Mouse (Mus musculus) stomach, embryonic 16.5 days (tissue): ENCODE data around the gene Otud6a. TPM values are rescaled to one million over a fixed set of nuclear protein-coding genes. Genes with fewer than 3 reads are reported as not detected.

Experiments used
- ATAC-seq: fragments of 200-750 bp; cut with Nextera tagmentation; 2 replicates; pipeline ENCODE4 v1.8.0; 2017; ENCODE audit warnings: moderate number of reproducible peaks, moderate TSS enrichment; ENCODE audit not compliant: insufficient read depth, low FRiP score
- H3K27ac ChIP-seq: fragments of 300-500 bp; sonication (generic); 2 replicates; pipeline ENCODE4 v1.5.1; 2014; ENCODE audit warnings: low read length
- H3K27me3 ChIP-seq: fragments of 300-500 bp; sonication (generic); 2 replicates; pipeline ENCODE4 v1.6.1; 2014; ENCODE audit warnings: low read length, control low read depth, mixed read lengths; ENCODE audit not compliant: control insufficient read depth, insufficient read depth
- H3K36me3 ChIP-seq: fragments of 300-500 bp; sonication (generic); 2 replicates; pipeline ENCODE4 v1.6.1; 2014; ENCODE audit warnings: low read length; ENCODE audit not compliant: control insufficient read depth, insufficient read depth
- H3K4me1 ChIP-seq: fragments of 300-500 bp; sonication (generic); 2 replicates; pipeline ENCODE4 v1.6.1; 2014; ENCODE audit warnings: low read length, control low read depth, mixed read lengths; ENCODE audit not compliant: control insufficient read depth, insufficient read depth
- H3K4me2 ChIP-seq: fragments of 300-500 bp; sonication (generic); 2 replicates; pipeline ENCODE4 v1.6.1; 2014; ENCODE audit warnings: low read depth, low read length, mixed read lengths
- H3K4me3 ChIP-seq: fragments of 300-500 bp; sonication (generic); replicated peaks from 2 replicates; pipeline ENCODE4 v1.5.1; 2014; ENCODE audit warnings: mild to moderate bottlenecking, low read length
- H3K9ac ChIP-seq: fragments of 300-500 bp; sonication (generic); 2 replicates; pipeline ENCODE4 v1.6.1; 2014; ENCODE audit warnings: low read length
- H3K9me3 ChIP-seq: fragments of 300-500 bp; sonication (generic); replicated peaks from 2 replicates; pipeline ENCODE4 v1.6.1; 2016; ENCODE audit warnings: low read length, control low read depth; ENCODE audit not compliant: control insufficient read depth
- WGBS: fragments of 180-500 bp; shearing (Covaris S2); extraction: QIAGEN DNeasy Blood & Tissue Kit; methylation state at CpG from one replicate; pipeline ENCODE4 v1.1.7; 2014; 5-methylcytosine and 5-hydroxymethylcytosine counted together
- polyA plus RNA-seq: library from polyadenylated mRNA; unstranded; fragments of >200 nt; fragmentation: Nextera tagmentation; extraction: Ambion mirVana; gene quantifications from 2 replicates; pipeline ENCODE4 v1.2.1, GENCODE M21; 2015

Otud6a gene
- not detected in 2 replicates for polyA plus RNA-seq

GRCm38 (mm10) chrX:100428693-100429092, at the start of gene Otud6a:
Gene Otud6a, plus strand, starts transcription at chrX:100429013.
- ATAC-seq = no peak
- Histone ChIP-seq H3K27me3 (0 out of 2 replicates have a peak, but pooled peaks cover 3% of the 10 kb centered on the region), H3K4me3 (no peak within 1 kb of the TSS), H3K27ac (no peak within 1 kb of the TSS), H3K4me1 (no peaks in the 10 kb centered on the region), H3K36me3 (no peaks in the 10 kb centered on the region), H3K9ac (no peak within 1 kb of the TSS), H3K9me3 (no peaks in the 10 kb centered on the region), H3K4me2 (no peak within 1 kb of the TSS)
- WGBS = 93% methylated on average over 21 of the region's 21 CpGs

GRCm38 (mm10) chrX:100389887-100390286, 38.9 kb upstream of the Otud6a start:
- 81% methylated on average over 1 of the region's 1 CpGs for WGBS
- Histone ChIP-seq H3K9me3 (no peaks in the 10 kb centered on the region; the same call in 1 of the 2 replicates), H3K4me3 (no peak overlapping the region), H3K36me3 (no peaks in the 10 kb centered on the region), H3K27me3 (no peaks in the 10 kb centered on the region; the same call in 1 of the 2 replicates), H3K9ac (no peak overlapping the region), H3K27ac (no peak overlapping the region), H3K4me2 (no peak overlapping the region), H3K4me1 (no peaks in the 10 kb centered on the region)
- ATAC-seq = no peak

- Histone ChIP-seq H3K9ac (no peak overlapping the region), H3K36me3 (no peaks in the 10 kb centered on the region), H3K4me3 (no peak overlapping the region), H3K4me1 (no peaks in the 10 kb centered on the region), H3K4me2 (no peak overlapping the region), H3K27me3 (no peaks in the 10 kb centered on the region; the same call in 1 of the 2 replicates), H3K9me3 (no peaks in the 10 kb centered on the region; the same call in 1 of the 2 replicates), H3K27ac (no peak overlapping the region)
- ATAC-seq = no peak
- 26% methylated on average over 6 of the region's 6 CpGs for WGBS
Observed at GRCm38 (mm10) chrX:100392304-100392703, 36.5 kb upstream of the Otud6a start.

GRCm38 (mm10) chrX:100394223-100394861, 34.5 kb upstream of the Otud6a start:
- Histone ChIP-seq H3K4me3 (no peak overlapping the region), H3K9me3 (no peaks in the 10 kb centered on the region), H3K4me2 (no peak overlapping the region), H3K9ac (no peak overlapping the region), H3K27me3 (no peaks in the 10 kb centered on the region; the same call in 1 of the 2 replicates), H3K36me3 (no peaks in the 10 kb centered on the region), H3K4me1 (no peaks in the 10 kb centered on the region), H3K27ac (no peak overlapping the region)
- WGBS = 63% methylated on average over 7 of the region's 7 CpGs
- no peak for ATAC-seq

GRCm38 (mm10) chrX:100395026-100395425, 33.8 kb upstream of the Otud6a start:
- Histone ChIP-seq H3K36me3 (no peaks in the 10 kb centered on the region), H3K4me1 (no peaks in the 10 kb centered on the region), H3K4me3 (no peak overlapping the region), H3K9me3 (no peaks in the 10 kb centered on the region), H3K4me2 (no peak overlapping the region), H3K27me3 (no peaks in the 10 kb centered on the region; the same call in 1 of the 2 replicates), H3K27ac (no peak overlapping the region), H3K9ac (no peak overlapping the region)
- ATAC-seq = no peak
- WGBS = 77% methylated on average over 8 of the region's 8 CpGs

- Histone ChIP-seq H3K27ac (no peak overlapping the region), H3K4me2 (no peak overlapping the region), H3K27me3 (peaks cover 8% of the 10 kb centered on the region; the same call in 1 of the 2 replicates), H3K9ac (no peak overlapping the region), H3K4me3 (no peak overlapping the region), H3K36me3 (no peaks in the 10 kb centered on the region), H3K4me1 (no peaks in the 10 kb centered on the region), H3K9me3 (no peaks in the 10 kb centered on the region)
- no peak for ATAC-seq
Observed at GRCm38 (mm10) chrX:100400900-100401299, 27.9 kb upstream of the Otud6a start.

- 84% methylated on average over 5 of the region's 5 CpGs for WGBS
- no peak for ATAC-seq
Observed at GRCm38 (mm10) chrX:100401657-100402056, 27.2 kb upstream of the Otud6a start.

GRCm38 (mm10) chrX:100409245-100409644, 19.6 kb upstream of the Otud6a start:
- H3K4me2 ChIP-seq = no peak overlapping the region
- no peaks in the 10 kb centered on the region for H3K4me1 ChIP-seq
- no peak overlapping the region for H3K9ac ChIP-seq
- H3K27me3 ChIP-seq = no peaks in the 10 kb centered on the region; the same call in 1 of the 2 replicates
- no peak overlapping the region for H3K4me3 ChIP-seq
- no peaks in the 10 kb centered on the region for H3K36me3 ChIP-seq
- H3K27ac ChIP-seq = no peak overlapping the region
- 56% methylated on average over 1 of the region's 1 CpGs for WGBS
- no peak for ATAC-seq
- no peaks in the 10 kb centered on the region for H3K9me3 ChIP-seq

More at GRCm38 (mm10) chrX:100401657-100402056, 27.2 kb upstream of the Otud6a start:
- Histone ChIP-seq H3K9me3 (no peaks in the 10 kb centered on the region), H3K27me3 (peaks cover 8% of the 10 kb centered on the region; the same call in 1 of the 2 replicates), H3K4me3 (no peak overlapping the region), H3K4me2 (no peak overlapping the region), H3K36me3 (no peaks in the 10 kb centered on the region), H3K4me1 (no peaks in the 10 kb centered on the region), H3K27ac (no peak overlapping the region), H3K9ac (no peak overlapping the region)

GRCm38 (mm10) chrX:100432311-100432710, 3.5 kb downstream of the Otud6a start:
- H3K9ac ChIP-seq = no peak overlapping the region
- H3K4me3 ChIP-seq = no peak overlapping the region
- no peaks in the 10 kb centered on the region for H3K36me3 ChIP-seq
- ATAC-seq = no peak
- H3K4me2 ChIP-seq = no peak overlapping the region
- peaks cover 11% of the 10 kb centered on the region; the same call in 1 of the 2 replicates for H3K27me3 ChIP-seq
- H3K4me1 ChIP-seq = no peaks in the 10 kb centered on the region
- H3K27ac ChIP-seq = no peak overlapping the region
- WGBS = 48% methylated on average over 3 of the region's 3 CpGs
- H3K9me3 ChIP-seq = no peaks in the 10 kb centered on the region
